Mouse (Mus musculus) urinary bladder, postnatal 10 days (tissue): ENCODE results near the gene Casp9.
A peak's percentile ranks its signal among the peaks of the same experiment; 100 is the strongest.
"Not testable (repeated sequence)": the region's sequence is repeated elsewhere in the genome, so short reads cannot be mapped to it uniquely, and the experiment has no call there.

Experiments used
- DNase-seq: peaks from one replicate; pipeline ENCODE4 v3.0.0; 2022; ENCODE audit warnings: low spot score

Gene Casp9

GRCm38 (mm10) chr4:141793282-141794151 lies at the start of gene Casp9:
Casp9 (plus strand) TSS chr4:141793612.
- peak; percentile 92 for DNase-seq

DNA sequence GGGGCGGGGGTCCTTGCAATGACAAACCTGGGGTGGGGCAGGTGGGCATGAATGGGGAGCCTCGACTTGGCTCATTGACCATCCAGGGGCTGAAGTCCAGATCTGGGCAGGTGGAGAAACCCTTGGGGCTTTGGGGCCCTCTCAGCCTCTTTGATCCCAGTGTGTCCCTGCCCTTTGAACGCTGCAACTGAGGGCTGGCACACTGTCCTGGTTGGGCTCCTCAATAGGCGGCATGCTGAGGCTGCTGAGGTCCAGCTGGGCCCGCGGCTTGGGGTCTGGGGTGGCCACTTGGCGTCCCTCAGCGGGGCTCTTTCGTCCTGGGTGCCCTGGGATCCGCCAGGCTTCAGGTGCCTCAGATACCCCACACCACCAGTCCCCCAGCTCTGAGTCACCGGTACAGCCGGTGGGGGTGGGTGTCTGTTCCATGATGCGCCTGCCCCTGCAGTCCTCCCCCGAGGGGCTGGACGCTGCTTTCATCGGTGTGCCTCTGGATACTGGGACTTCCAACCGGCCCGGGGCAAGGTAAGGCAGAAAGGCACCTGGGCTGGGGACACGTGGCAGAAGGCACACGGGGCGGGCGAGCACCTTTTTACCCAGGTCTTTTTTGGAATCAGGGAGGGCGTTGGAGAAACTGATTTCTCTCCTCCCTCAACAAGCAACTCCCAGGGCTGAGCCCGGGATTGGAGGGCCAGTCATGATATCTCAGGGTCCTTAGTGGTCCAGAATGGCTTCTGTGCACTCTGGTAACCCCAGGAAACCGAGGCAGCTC lies 46.6 kb upstream of the Casp9 start, which contains the start of gene Agmat:
TSS of gene Agmat (plus strand) at position 95 of the 769 bp plus-strand sequence.
- DNase-seq, result no peak

GRCm38 (mm10) chr4:141749557-141749956 lies 43.9 kb upstream of the Casp9 start:
- no peak for DNase-seq

GRCm38 (mm10) chr4:141750826-141751225 lies 42.6 kb upstream of the Casp9 start:
- no peak for DNase-seq

DNA sequence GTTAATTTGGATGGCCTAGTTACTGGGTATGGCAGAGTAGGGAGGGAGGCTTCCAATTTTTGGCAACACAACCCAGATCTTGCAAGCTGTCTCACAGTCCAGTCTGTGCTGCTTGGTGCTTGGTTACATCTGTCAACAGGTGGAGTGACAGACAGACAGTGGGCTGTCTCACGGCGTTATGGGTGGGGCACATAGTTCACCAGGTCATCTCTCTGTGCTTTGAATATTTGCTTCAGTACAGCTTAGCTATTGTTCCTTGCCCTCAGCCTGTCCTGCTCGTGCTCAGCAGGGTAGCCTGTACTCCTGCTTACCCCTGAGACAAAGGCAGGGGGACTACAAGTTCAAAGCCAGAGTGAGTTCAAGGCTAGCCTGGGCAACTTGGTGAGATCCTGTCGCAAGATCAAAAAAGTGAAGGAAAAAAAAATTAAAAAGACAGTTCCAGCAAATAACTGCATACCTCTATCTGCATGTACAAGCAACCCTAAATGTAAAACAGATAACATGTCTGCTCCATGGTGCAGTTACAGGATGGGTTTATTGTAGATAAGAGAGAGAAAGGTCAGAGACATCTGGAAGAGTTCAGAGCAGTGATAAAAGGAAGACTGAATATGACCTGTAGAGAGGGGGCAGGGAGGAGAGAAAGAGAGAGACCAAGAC lies 41.9 kb upstream of the Casp9 start:
- no peak for DNase-seq

DNA sequence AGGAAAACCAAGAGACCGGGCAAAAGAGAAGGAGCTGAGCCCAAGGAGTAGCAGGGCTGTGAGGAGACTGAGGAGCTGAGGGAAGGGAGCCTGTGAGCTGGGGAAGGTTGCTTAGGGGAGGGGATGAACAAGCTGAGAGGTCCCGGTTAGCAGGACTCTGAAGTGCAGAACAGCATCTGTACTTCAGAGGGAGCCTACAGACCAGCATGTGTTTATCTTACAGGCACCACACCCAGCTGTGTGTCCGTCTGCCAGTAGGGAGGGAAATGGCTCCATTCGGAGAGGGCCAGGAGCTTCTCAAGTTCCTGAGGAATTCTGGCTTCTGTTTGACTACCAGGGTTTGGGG lies 41.4 kb upstream of the Casp9 start:
- no peak for DNase-seq

GRCm38 (mm10) chr4:141755375-141755930 lies 38.0 kb upstream of the Casp9 start:
- DNase-seq, result no peak

DNA sequence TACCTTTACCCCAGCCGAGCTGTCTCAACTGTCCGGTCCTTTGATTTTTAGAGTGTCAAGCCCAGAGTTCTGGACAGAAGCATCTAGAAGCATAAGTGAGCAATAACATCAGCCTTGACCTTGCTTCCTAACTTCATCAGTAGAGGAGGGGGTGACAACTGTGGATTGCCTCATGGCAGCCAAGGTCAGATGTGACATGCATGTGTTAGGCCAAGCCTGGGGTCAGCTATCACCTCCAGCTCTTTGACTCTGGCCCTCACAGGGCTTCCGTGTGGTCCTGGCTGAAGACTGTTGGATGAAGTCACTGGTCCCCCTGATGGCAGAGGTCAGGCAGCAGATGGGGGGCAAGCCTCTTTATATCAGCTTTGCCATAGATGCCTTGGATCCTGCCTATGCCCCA lies 36.3 kb upstream of the Casp9 start:
- DNase-seq, result no peak

DNA sequence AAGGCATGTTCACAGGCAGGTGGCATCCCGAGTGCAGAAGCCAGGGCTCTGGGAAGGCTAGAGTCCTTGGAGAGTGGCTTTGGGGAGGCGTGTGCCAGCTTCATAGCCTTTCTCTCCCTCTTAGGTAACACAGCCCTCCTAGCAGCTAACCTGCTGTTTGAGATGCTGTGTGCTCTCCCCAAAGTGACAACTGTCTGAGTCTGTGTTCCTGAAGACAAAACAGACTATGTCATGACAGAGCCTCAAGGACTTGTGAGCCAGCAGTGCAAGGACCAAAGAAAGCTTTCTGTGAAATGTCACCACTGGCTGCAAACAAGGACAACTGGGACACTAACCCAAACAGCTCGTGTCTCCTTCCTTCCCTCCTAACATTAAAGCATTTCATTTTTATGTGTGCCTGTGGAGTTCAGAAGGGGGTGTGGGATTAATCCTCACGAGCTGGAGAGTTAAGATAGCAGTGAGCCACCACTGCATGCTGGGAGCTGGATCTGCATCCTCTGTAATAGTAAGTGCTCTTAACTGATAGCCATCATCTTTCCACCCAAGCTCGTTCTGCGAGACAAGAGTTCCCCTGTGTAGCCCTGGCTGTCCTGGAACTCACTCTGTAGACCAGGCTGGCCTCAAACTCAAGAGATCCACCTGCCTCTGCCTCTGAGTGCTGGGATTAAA lies 34.4 kb upstream of the Casp9 start:
- no peak for DNase-seq

- DNase-seq, result no peak
Measured at GRCm38 (mm10) chr4:141760942-141761341, 32.5 kb upstream of the Casp9 start.

- DNase-seq, result no peak
Measured at GRCm38 (mm10) chr4:141762102-141762598, 31.3 kb upstream of the Casp9 start.

GRCm38 (mm10) chr4:141763476-141763875 lies 29.9 kb upstream of the Casp9 start:
- DNase-seq, result no peak

- DNase-seq, result no peak
Measured at GRCm38 (mm10) chr4:141765008-141765407, 28.4 kb upstream of the Casp9 start.

GRCm38 (mm10) chr4:141766316-141766667 lies 27.1 kb upstream of the Casp9 start:
- no peak for DNase-seq

DNA sequence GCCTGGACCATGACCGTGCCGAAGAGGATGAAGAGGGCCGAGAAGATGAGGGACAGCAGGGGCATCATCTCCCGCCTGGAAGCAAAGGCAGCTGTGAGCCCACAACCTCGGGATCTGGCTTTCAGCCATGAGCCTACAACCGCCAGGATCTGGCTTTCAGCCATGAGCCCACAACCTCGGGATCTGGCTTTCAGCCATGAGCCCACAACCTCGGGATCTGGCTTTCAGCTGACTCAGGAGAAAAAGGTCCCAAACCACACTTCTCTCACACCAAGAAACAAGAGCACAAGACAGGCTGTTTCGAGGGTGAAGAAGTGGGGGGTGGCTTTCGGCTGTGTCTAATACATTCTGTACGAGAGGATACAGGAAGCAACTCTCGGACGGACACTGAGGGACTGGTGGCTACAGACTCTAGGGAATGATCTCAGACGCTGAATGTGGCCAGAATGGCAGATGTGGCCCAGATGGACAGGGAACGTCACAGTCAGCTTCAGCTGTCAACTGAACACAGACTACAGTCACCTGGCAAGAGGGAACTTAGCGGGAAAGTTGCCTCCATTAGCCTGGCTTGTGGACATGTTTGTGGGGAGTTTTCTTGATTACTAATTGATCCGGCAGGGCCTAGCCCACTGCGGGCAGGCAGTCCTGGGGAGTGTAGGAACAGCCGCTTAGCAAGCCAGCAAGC lies 26.6 kb upstream of the Casp9 start:
- no peak for DNase-seq

DNA sequence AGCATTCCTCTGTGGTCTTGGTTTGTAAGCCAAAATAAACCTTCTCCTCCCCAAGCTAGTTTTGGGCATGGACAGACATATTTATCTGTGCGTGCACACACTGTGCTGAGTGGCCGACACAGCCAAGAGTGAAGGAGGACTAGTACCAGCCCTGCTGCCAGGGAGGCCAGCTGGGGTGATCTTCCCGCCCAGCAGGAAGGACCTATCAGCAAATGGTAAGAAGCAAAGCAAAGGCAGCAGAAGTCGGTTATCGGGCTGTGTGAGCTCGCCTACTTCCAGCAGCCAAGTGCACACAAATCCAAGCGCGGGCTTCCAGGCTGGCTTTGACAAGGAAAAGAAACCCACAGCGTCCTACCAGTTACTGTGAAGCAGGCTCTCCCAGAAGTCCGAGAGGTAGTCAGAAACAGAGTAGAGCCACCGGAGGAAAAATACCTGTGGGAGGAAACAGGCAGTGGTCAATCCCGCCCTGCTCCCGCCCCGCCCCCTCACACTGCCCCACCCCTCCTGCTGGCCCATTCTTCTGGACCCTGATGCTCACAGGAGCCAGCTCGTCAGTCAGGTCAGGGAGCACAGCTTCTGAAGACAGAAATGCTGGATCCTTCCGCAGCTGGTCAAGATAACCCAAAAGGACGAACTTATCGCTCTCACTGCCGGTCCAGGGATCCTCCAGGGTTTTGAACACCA lies 25.9 kb upstream of the Casp9 start:
- no peak for DNase-seq

- DNase-seq, result no peak
Measured at GRCm38 (mm10) chr4:141769501-141770160, 23.8 kb upstream of the Casp9 start.

- no peak for DNase-seq
Measured at GRCm38 (mm10) chr4:141771823-141772222, 21.6 kb upstream of the Casp9 start.

- not testable (repeated sequence) for DNase-seq
Measured at GRCm38 (mm10) chr4:141773019-141773418, 20.4 kb upstream of the Casp9 start.

DNA sequence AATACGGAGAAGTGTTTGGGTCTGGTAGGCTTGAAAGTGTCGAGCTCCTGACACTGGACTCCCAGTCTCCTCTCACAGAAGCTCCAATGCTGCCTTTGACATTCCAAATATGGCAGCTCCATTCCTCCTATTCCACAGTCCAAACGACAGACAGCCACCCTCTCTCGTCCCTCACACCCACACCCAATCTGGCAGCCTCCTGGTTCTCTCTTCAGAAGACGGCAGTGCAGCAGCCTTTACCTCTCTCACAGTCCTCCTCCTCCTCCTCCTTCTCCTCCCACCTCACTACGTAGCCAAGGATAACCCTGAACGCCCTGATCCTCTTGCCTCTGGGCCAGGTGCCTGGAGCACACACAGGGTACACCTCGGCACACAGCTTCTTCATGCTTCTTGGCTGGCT lies 13.6 kb upstream of the Casp9 start:
- DNase-seq, result no peak
